Mouse (Mus musculus) MEL (cell line): ENCODE measurements around the gene Rps10.
A peak's percentile ranks its signal among the peaks of the same experiment; 100 is the strongest.

Experiments
- CTCF ChIP-seq, 3 experiments: IDR thresholded peaks in 2 of 3; conservative IDR thresholded peaks in 1 of 3; 2 replicates each; pipeline ENCODE4 v1.5.1; 2011 to 2012; ENCODE audit warnings: low read length in 3 of 3, low read depth in 2 of 3, mild to moderate bottlenecking in 2 of 3, improper control_type of control experiment in 1 of 3, inconsistent platforms in 1 of 3, mixed read lengths in 1 of 3, moderate library complexity in 1 of 3; ENCODE audit not compliant: control insufficient read depth in 1 of 3, insufficient read depth in 1 of 3, poor library complexity in 1 of 3, severe bottlenecking in 1 of 3
- E2F4 ChIP-seq: IDR thresholded peaks from 2 replicates; pipeline ENCODE4 v1.6.1; 2011; ENCODE audit warnings: low read depth, low read length, improper control_type of control experiment, borderline replicate concordance
- EP300 ChIP-seq, 2 experiments: IDR thresholded peaks; 2 replicates each; pipeline ENCODE4 v1.6.1; 2011; ENCODE audit warnings: improper control_type of control experiment in 2 of 2, low read length in 2 of 2, low read depth in 1 of 2, mild to moderate bottlenecking in 1 of 2
- GATA1 ChIP-seq: IDR thresholded peaks from 2 replicates; pipeline ENCODE4 v1.6.1; 2011; ENCODE audit warnings: low read depth, low read length, improper control_type of control experiment
- KAT2A ChIP-seq: conservative IDR thresholded peaks from 2 replicates; pipeline ENCODE4 v1.6.1; 2012; ENCODE audit warnings: low read depth, low read length, improper control_type of control experiment, inconsistent platforms
- POLR2A ChIP-seq, 2 experiments: IDR thresholded peaks; 2 replicates each; pipeline ENCODE4 v1.6.1; 2011 to 2012; ENCODE audit warnings: low read length in 2 of 2, mild to moderate bottlenecking in 2 of 2, control low read depth in 1 of 2, improper control_type of control experiment in 1 of 2, low read depth in 1 of 2, moderate library complexity in 1 of 2; ENCODE audit not compliant: control insufficient read depth in 1 of 2, insufficient read depth in 1 of 2, poor library complexity in 1 of 2
- POLR2AphosphoS2 ChIP-seq: IDR thresholded peaks from 2 replicates; pipeline ENCODE4 v1.6.1; 2011; ENCODE audit warnings: low read length, improper control_type of control experiment
- POLR2AphosphoS5 ChIP-seq: IDR thresholded peaks from 2 replicates; pipeline ENCODE4 v1.6.1; 2012; ENCODE audit warnings: low read depth, borderline replicate concordance, mild to moderate bottlenecking, inconsistent platforms, low read length, moderate library complexity, mixed read lengths
- TBP ChIP-seq: IDR thresholded peaks from 2 replicates; pipeline ENCODE4 v1.8.0; 2011; ENCODE audit warnings: low read depth, low read length, improper control_type of control experiment
- TCF12 ChIP-seq: IDR thresholded peaks from 2 replicates; pipeline ENCODE4 v1.6.1; 2014; ENCODE audit warnings: low read depth, mild to moderate bottlenecking, inconsistent platforms, low read length, improper control_type of control experiment, moderate library complexity
- UBTF ChIP-seq: IDR thresholded peaks from 2 replicates; pipeline ENCODE4 v1.6.1; 2012; ENCODE audit warnings: low read depth, mild to moderate bottlenecking, inconsistent platforms, low read length, improper control_type of control experiment, moderate library complexity, borderline replicate concordance; ENCODE audit not compliant: insufficient read depth
- ZKSCAN1 ChIP-seq: IDR thresholded peaks from 2 replicates; pipeline ENCODE4 v1.6.1; 2012; ENCODE audit warnings: low read depth, mild to moderate bottlenecking, inconsistent platforms, low read length, improper control_type of control experiment, moderate library complexity

- TF ChIP-seq POLR2A (IDR thresholded peaks at IDR 0.05; ENCODE audit: control insufficient read depth in 1 of 2, insufficient read depth in 1 of 2, low read depth in 1 of 2, low read length in 2 of 2, poor library complexity in 1 of 2) = peak in 1 of 2 experiments; percentile 74; a peak in 2 of 4 replicates
- peak; percentile 94 for TF ChIP-seq POLR2AphosphoS2
- TF ChIP-seq CTCF (IDR thresholded peaks at IDR 0.05 in 2 of 3, conservative IDR thresholded peaks at IDR 0.05 in 1 of 3; ENCODE audit: control insufficient read depth in 1 of 3, insufficient read depth in 1 of 3, low read depth in 2 of 3, low read length in 3 of 3, poor library complexity in 1 of 3, severe bottlenecking in 1 of 3) = peak; percentile 76 to 79 (median 78)
- no peak for TF ChIP-seq E2F4
- TF ChIP-seq POLR2AphosphoS5 = no peak
- no peak for TF ChIP-seq EP300 (IDR thresholded peaks at IDR 0.05; ENCODE audit: low read depth in 1 of 2, low read length in 2 of 2)
- TF ChIP-seq ZKSCAN1 = no peak
- TF ChIP-seq UBTF = no peak
- no peak for TF ChIP-seq TCF12
- no peak for TF ChIP-seq GATA1
- no peak for TF ChIP-seq TBP
- TF ChIP-seq KAT2A = no peak
Observed at GRCm38 (mm10) chr17:27629249-27630020, 7.0 kb downstream of the Rps10 start.
